Mouse (Mus musculus) liver, adult 2 months (tissue): ENCODE results near the gene Pla2r1.

Experiments
- CTCF ChIP-seq: fragments of 200-500 bp; IDR thresholded peaks from 2 replicates; pipeline ENCODE4 v1.5.1; 2011; ENCODE audit warnings: low read depth, low read length, control low read depth
- POLR2A ChIP-seq: fragments of 200-500 bp; IDR thresholded peaks from 2 replicates; pipeline ENCODE4 v1.6.1; 2011; ENCODE audit warnings: low read length, control low read depth; ENCODE audit not compliant: insufficient read depth; ENCODE audit errors: extremely low read depth

GRCm38 (mm10) chr2:60601326-60601725 lies 48.2 kb upstream of the Pla2r1 start:
- TF ChIP-seq POLR2A = no peak
- TF ChIP-seq CTCF = no peak
